24 mouse cellular contexts compared by ENCODE assay signal in the genomic region with DNA sequence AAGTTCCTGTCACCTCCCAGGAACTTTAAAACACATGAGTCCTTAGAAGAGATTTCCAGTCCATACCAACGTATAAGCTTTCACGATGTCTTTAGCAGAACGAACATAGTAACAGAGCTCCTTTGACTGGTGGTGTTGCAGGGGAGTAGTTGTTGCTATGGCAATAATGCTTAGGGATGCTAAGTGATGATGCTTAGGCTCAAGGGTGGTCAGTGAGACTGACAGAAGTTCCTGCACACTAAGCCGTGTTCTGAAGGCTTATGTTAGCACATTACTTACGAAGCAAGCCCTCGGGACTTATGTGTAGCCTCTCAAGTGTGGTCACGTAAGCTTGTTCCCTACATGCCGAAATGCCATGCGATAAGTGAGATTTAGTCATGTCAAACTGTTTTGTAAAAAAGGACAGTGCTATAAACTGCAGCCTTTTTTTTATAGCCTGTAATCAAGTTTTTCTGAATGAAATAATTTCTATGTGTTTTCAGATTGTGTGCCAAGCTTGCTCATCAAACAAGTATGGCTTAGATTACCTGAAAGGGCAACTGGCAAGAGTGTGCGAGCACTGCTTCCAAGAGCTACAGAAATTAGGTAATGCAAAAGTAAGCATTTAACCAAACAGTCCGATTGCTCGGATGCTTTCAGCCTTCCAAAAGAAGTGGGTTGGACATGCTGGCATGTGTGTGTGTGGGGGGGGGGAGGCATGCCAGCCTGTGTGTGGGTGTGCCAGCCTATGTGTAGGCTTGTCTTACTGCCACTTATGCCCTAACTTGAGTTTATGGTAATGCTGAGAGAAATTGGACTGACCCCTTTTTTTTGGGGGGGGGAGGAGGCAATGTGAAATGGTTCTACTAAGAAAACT. TPM values are rescaled to one million over a fixed set of nuclear protein-coding genes. Genes with fewer than 3 reads are reported as not detected.
A peak's percentile ranks its signal among the peaks of the same experiment; 100 is the strongest.
DNase-seq lines count a peak whose midpoint lies in the region; ATAC-seq and TF ChIP-seq lines count a peak whose summit lies in the region.
"Had no signal": no experiment of that assay in that cellular context is flagged by ENCODE, and none has a peak within 500 bp of the region (broad histone marks: within the 10 kb centered on the region; RNA-seq: fewer than 3 reads in every experiment).

No protein-coding gene starts in this region.

- DNase-seq in frontal cortex, postnatal 10 days (ENCODE audit: low spot score in 2 of 2) = no peak
- no peak for DNase-seq in left cerebral cortex, adult 2 months (ENCODE audit: extremely low spot score in 1 of 2, low spot score in 2 of 2)
- no peak for DNase-seq in left cerebral cortex, postnatal 10 days (ENCODE audit: extremely low spot score in 1 of 2, low spot score in 2 of 2)
- DNase-seq in right cerebral cortex, postnatal 4 days = peak; percentile 19
- DNase-seq in right cerebral cortex, postnatal 14 days = no peak
- DNase-seq in lung, postnatal 4 days = no peak
- DNase-seq: adrenal gland, adult 8-10 months; adrenal gland, postnatal 36 days; B cell, adult 2 months; cerebellum, adult 11 months; cerebellum, adult 8-10 months; cerebellum, postnatal 14 days; gastrocnemius, adult 2 months; gastrocnemius, postnatal 25 days; heart, adult 11 months; heart, postnatal 36 days had no signal

- no peak for TF ChIP-seq CTCF in left cerebral cortex, adult 2 months (IDR thresholded peaks at IDR 0.05)

- peak; percentile 53 for ATAC-seq in frontal cortex, adult (ENCODE audit: low TSS enrichment)
- ATAC-seq in hindbrain, embryonic 13.5 days (ENCODE audit: low FRiP score) = no peak
- ATAC-seq: CD4-positive, CD25-positive, alpha-beta regulatory T cell, adult 4 months; forebrain, embryonic 16.5 days had no signal

- H3K36me3 ChIP-seq in hindbrain, embryonic 13.5 days = peaks cover 15% of the 10 kb centered on the region
- H3K36me3 ChIP-seq: embryonic facial prominence, embryonic 12.5 days; forebrain, embryonic 12.5 days had no signal

- no peaks in the 10 kb centered on the region for H3K9me3 ChIP-seq in hindbrain, embryonic 13.5 days
- H3K9me3 ChIP-seq: embryonic facial prominence, embryonic 12.5 days; forebrain, embryonic 12.5 days; G1E; heart, embryonic 13.5 days had no signal

- peak overlapping the region; percentile 34; the same call in 1 of the 2 replicates for H3K27ac ChIP-seq in left cerebral cortex, adult 2 months
- no peak overlapping the region for H3K27ac ChIP-seq in hindbrain, embryonic 13.5 days
- H3K27ac ChIP-seq: embryonic facial prominence, embryonic 12.5 days; forebrain, embryonic 12.5 days; gastrocnemius, adult 2 months; heart, embryonic 13.5 days had no signal

- peaks cover 3% of the 10 kb centered on the region for H3K4me1 ChIP-seq in hindbrain, embryonic 13.5 days (replicated peaks)
- H3K4me1 ChIP-seq: embryonic facial prominence, embryonic 12.5 days had no signal

- H3K9ac ChIP-seq in hindbrain, embryonic 13.5 days = no peak overlapping the region
- H3K9ac ChIP-seq: embryonic facial prominence, embryonic 12.5 days; forebrain, embryonic 12.5 days; heart, embryonic 13.5 days had no signal

- no peak overlapping the region for H3K4me2 ChIP-seq in hindbrain, embryonic 13.5 days
- H3K4me2 ChIP-seq: embryonic facial prominence, embryonic 12.5 days; forebrain, embryonic 12.5 days; heart, embryonic 13.5 days had no signal

- no peaks in the 10 kb centered on the region for H3K27me3 ChIP-seq in hindbrain, embryonic 13.5 days
- H3K27me3 ChIP-seq: embryonic facial prominence, embryonic 12.5 days; forebrain, embryonic 12.5 days; heart, embryonic 13.5 days had no signal

- intact Hi-C loops in left cerebral cortex, adult 2 months (cut with DNase I) = no loop called here
- intact Hi-C loops in left cerebral cortex, postnatal 10 days (cut with DNase I) = no loop called here

- no peak overlapping the region for H3K4me3 ChIP-seq in left cerebral cortex, adult 2 months
- no peak overlapping the region for H3K4me3 ChIP-seq in hindbrain, embryonic 13.5 days
- H3K4me3 ChIP-seq: embryonic facial prominence, embryonic 12.5 days; forebrain, embryonic 12.5 days; gastrocnemius, adult 2 months; heart, embryonic 13.5 days had no signal

- WGBS in hindbrain, embryonic 13.5 days = 91% methylated on average over 12 of the region's 12 CpGs

RNA-seq across cellular contexts. Expression of a gene that starts 13.1 kb away (rescaled TPM):
- total RNA-seq in left cerebral cortex, adult 2 months (2021) = 1 to 10 TPM; 7.7 to 9.1 TPM
- 1 to 10 TPM; 7.8 to 8.1 TPM for total RNA-seq in left cerebral cortex, postnatal 10 days (2021)
- polyA plus RNA-seq in hindbrain, embryonic 13.5 days (2015; fragmentation: Nextera tagmentation; extraction: Ambion mirVana) = 8.2 and 9.3 TPM in 2 replicates
